Mouse (Mus musculus) spleen, postnatal 0 days (tissue): ENCODE data around the gene Ndufc1. TPM values are rescaled to one million over a fixed set of nuclear protein-coding genes. Genes with fewer than 3 reads are reported as not detected.

Experiments
- polyA plus RNA-seq: library from polyadenylated mRNA; unstranded; fragments of >200 nt; fragmentation: Nextera tagmentation; extraction: Ambion mirVana; gene quantifications from 2 replicates; pipeline ENCODE4 v1.2.1, GENCODE M21; 2015

The Ndufc1 gene
- 443 and 495 TPM in 2 replicates for polyA plus RNA-seq

GRCm38 (mm10) chr3:51408561-51409183, at the start of gene Ndufc1:
TSS of gene Ndufc1 (minus strand) at chr3:51408988.

GRCm38 (mm10) chr3:51415098-51416072, 6.6 kb upstream of the Ndufc1 start, which contains the start of gene Naa15:
TSS of gene Naa15 (plus strand) at chr3:51415148.

GRCm38 (mm10) chr3:51396219-51397068, 12.3 kb downstream of the Ndufc1 start, which contains the start of gene Mgarp:
TSS of gene Mgarp (minus strand) at chr3:51396738.

Other genes with a start within 250 kb of the Ndufc1 start
- 14.1 and 23.7 TPM in 2 replicates for gene Noct, start 184.5 kb downstream of the Ndufc1 start, polyA plus RNA-seq
- gene Elf2, start 68.3 kb downstream of the Ndufc1 start, polyA plus RNA-seq = 39.5 and 43.0 TPM in 2 replicates
- 1.1 and 1.4 TPM in 2 replicates for gene Mgarp, start 12.2 kb downstream of the Ndufc1 start, polyA plus RNA-seq
- gene Naa15, start 6.2 kb upstream of the Ndufc1 start, polyA plus RNA-seq = 22.7 and 25.3 TPM in 2 replicates
- 8.9 and 10.9 TPM in 2 replicates for gene Rab33b, start 74.9 kb upstream of the Ndufc1 start, polyA plus RNA-seq
- 2.8 TPM in 2 replicates for gene Setd7, start 151.9 kb upstream of the Ndufc1 start, polyA plus RNA-seq